Mouse (Mus musculus) hindbrain, embryonic 14.5 days (tissue): Measurements from ENCODE around the gene 1700001P01Rik. TPM values are rescaled to one million over a fixed set of nuclear protein-coding genes. Genes with fewer than 3 reads are reported as not detected.

Experiments
- ATAC-seq: fragments of 200-750 bp; cut with Nextera tagmentation; 2 replicates; pipeline ENCODE4 v1.8.0; 2017; ENCODE audit warnings: moderate number of reproducible peaks, mild to moderate bottlenecking, moderate TSS enrichment, moderate library complexity; ENCODE audit not compliant: low FRiP score
- DNase-seq: peaks from one replicate; pipeline ENCODE4 v3.0.0-alpha.2; 2015; ENCODE audit warnings: low spot score
- H3K27ac ChIP-seq: fragments of 300-500 bp; sonication (generic); 2 replicates; pipeline ENCODE4 v1.5.1; 2014; ENCODE audit warnings: mild to moderate bottlenecking, moderate library complexity
- H3K27me3 ChIP-seq: fragments of 300-500 bp; sonication (generic); 2 replicates; pipeline ENCODE4 v1.6.1; 2014; ENCODE audit warnings: mild to moderate bottlenecking, low read length, mixed read lengths; ENCODE audit not compliant: control insufficient read depth, insufficient read depth
- H3K36me3 ChIP-seq: fragments of 300-500 bp; sonication (generic); replicated peaks from 2 replicates; pipeline ENCODE4 v1.6.1; 2014; ENCODE audit not compliant: control insufficient read depth, insufficient read depth
- H3K4me1 ChIP-seq: fragments of 300-500 bp; sonication (generic); replicated peaks from 2 replicates; pipeline ENCODE4 v1.6.1; 2014; ENCODE audit warnings: antibody characterized with exemption, low read length, mixed read lengths; ENCODE audit not compliant: control insufficient read depth, insufficient read depth
- H3K4me2 ChIP-seq: fragments of 300-500 bp; sonication (generic); replicated peaks from 2 replicates; pipeline ENCODE4 v1.6.1; 2014; ENCODE audit warnings: mild to moderate bottlenecking, moderate library complexity
- H3K4me3 ChIP-seq: fragments of 300-500 bp; sonication (generic); replicated peaks from 2 replicates; pipeline ENCODE4 v1.5.1; 2014; ENCODE audit warnings: mild to moderate bottlenecking, low read length
- H3K9ac ChIP-seq: fragments of 300-500 bp; sonication (generic); 2 replicates; pipeline ENCODE4 v1.6.1; 2014
- H3K9me3 ChIP-seq: fragments of 300-500 bp; sonication (generic); 2 replicates; pipeline ENCODE4 v1.6.1; 2016; ENCODE audit warnings: low read length; ENCODE audit not compliant: control insufficient read depth
- WGBS: fragments of 180-500 bp; shearing (Covaris S2); extraction: QIAGEN DNeasy Blood & Tissue Kit; methylation state at CpG from one replicate; pipeline ENCODE4 v1.1.7; 2014; 5-methylcytosine and 5-hydroxymethylcytosine counted together
- polyA plus RNA-seq: library from polyadenylated mRNA; unstranded; fragments of >200 nt; fragmentation: Nextera tagmentation; extraction: Ambion mirVana; gene quantifications from 2 replicates; pipeline ENCODE4 v1.2.1, GENCODE M21; 2014

The 1700001P01Rik gene
- polyA plus RNA-seq, 1 experiment from 2014 or later: 0.68 TPM

GRCm38 (mm10) chr11:97818571-97818970 is 42.9 kb upstream of the 1700001P01Rik start:
- Histone ChIP-seq H3K4me3 (no peak overlapping the region), H3K4me2 (no peak overlapping the region), H3K27ac (peak overlapping the region; percentile 79), H3K9ac (peak overlapping the region; percentile 31; the same call in 1 of the 2 replicates), H3K27me3 (no peaks in the 10 kb centered on the region), H3K36me3 (peaks cover 92% of the 10 kb centered on the region), H3K4me1 (peaks cover 30% of the 10 kb centered on the region), H3K9me3 (no peaks in the 10 kb centered on the region)
- ATAC-seq: peak; percentile 77; the same call in 1 of the 2 replicates
- peak; percentile 60 for DNase-seq
- 4% methylated on average over 4 of the region's 4 CpGs for WGBS

DNA sequence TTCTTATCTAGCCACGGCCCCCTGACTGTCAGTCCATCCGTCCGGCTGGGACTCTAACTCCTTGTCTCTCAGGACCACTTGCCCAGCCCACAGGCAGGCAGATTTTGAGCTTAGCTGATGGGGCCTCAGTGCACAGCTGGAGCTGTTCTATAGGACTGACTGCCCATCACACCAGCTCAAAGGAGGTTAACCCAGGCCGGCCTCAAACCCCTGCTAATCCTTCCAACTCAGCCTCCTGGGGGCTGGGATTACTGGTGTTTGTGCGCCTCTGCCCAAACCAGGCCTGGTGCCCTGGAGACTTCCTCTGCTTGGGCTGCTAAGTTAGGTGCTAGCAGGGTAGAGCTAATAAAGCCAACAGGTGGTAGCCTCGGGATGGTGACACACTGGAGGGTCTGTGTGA is 42.3 kb upstream of the 1700001P01Rik start:
- Histone ChIP-seq H3K9ac (0 out of 2 replicates have a peak overlapping the region, but pooled peaks have one; percentile 31), H3K4me2 (no peak overlapping the region), H3K4me1 (peaks cover 35% of the 10 kb centered on the region), H3K4me3 (no peak overlapping the region), H3K27me3 (no peaks in the 10 kb centered on the region), H3K36me3 (peaks cover 91% of the 10 kb centered on the region), H3K27ac (peak overlapping the region; percentile 79), H3K9me3 (no peaks in the 10 kb centered on the region)
- WGBS: 44% methylated on average over 6 of the region's 6 CpGs
- ATAC-seq (0 out of 2 replicates have a peak, but pooled peaks have one; percentile 3), DNase-seq (no peak)

DNA sequence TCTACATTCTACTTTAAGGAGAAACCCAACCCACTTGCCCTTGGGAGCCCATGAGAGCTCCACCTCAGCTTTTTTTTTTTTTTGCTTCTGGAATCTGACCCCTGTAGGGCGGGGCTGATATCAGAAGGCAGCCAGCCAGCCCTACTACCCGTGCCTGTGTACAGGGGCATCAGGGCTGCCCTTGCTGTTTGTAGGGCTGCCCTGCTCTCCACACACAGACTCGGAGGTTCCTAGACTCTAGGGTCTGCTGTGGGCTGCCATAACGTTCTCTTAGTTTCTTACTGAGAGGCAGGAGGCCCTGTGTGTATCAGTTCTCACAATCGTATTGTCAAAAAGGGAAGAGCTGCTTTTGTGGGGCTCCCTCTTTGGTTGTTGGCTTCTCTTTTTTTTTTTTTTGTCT is 41.7 kb upstream of the 1700001P01Rik start:
- Histone ChIP-seq H3K9ac (no peak overlapping the region), H3K27me3 (no peaks in the 10 kb centered on the region), H3K9me3 (no peaks in the 10 kb centered on the region), H3K27ac (no peak overlapping the region), H3K4me2 (no peak overlapping the region), H3K4me3 (no peak overlapping the region), H3K4me1 (peaks cover 42% of the 10 kb centered on the region), H3K36me3 (peaks cover 84% of the 10 kb centered on the region)
- DNase-seq (no peak), ATAC-seq (no peak)
- WGBS: 45% methylated on average over 5 of the region's 5 CpGs

DNA sequence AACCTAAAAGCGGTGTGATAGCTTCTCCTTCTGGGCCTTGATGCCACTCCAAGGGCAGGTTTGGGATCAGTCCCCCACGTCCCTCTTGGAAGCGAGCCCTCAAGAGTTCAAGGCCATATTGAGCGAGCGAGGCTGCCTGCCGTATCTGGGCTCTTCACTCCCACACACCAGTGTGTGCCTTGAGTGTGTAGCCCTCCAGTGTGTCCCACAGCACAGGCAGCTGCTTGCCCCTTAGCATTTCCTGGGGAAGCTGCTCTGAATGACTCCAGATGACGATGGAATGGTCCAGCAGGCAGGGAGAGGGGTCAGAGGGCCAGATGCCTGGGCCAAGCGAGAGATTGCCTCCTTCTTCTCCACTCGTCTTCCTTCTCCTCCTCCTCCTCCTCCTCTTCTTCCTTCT is 41.2 kb upstream of the 1700001P01Rik start:
- no peak for DNase-seq
- Histone ChIP-seq H3K27me3 (no peaks in the 10 kb centered on the region), H3K27ac (no peak overlapping the region), H3K4me1 (peaks cover 46% of the 10 kb centered on the region), H3K4me3 (no peak overlapping the region), H3K4me2 (no peak overlapping the region), H3K9me3 (no peaks in the 10 kb centered on the region), H3K9ac (no peak overlapping the region), H3K36me3 (peaks cover 82% of the 10 kb centered on the region)
- no peak for ATAC-seq
- 67% methylated on average over 9 of the region's 9 CpGs for whole genome bisulfite sequencing

- DNase-seq (no peak), ATAC-seq (no peak)
- no peak overlapping the region for H3K27ac ChIP-seq
- H3K4me1 ChIP-seq: peaks cover 54% of the 10 kb centered on the region
- H3K9ac ChIP-seq: no peak overlapping the region
- H3K4me2 ChIP-seq: no peak overlapping the region
- no peaks in the 10 kb centered on the region for H3K9me3 ChIP-seq
- 61% methylated on average over 5 of the region's 5 CpGs for WGBS
- no peaks in the 10 kb centered on the region for H3K27me3 ChIP-seq
- peaks cover 76% of the 10 kb centered on the region for H3K36me3 ChIP-seq
- no peak overlapping the region for H3K4me3 ChIP-seq
Measured at GRCm38 (mm10) chr11:97816176-97816575, 40.5 kb upstream of the 1700001P01Rik start.

DNA sequence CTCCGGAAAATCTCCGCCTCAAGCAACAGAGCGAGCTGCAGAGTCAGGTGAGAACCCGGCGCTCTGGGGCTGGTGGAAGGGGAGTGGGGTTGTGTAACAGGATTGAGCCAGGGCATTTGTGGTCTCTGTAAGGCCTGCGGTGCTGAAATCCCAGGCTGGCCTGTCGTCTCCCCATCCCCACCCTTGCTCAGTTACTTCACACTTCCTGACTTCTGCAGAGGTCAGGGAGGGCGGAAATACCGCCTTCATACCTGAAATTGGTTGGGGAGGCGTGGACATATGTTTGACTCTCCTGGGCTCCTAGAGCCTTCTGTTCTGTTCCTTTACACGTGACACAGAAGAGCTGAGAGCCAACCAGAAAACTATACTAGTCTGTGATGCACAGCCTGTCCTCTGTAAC is 40.0 kb upstream of the 1700001P01Rik start:
- Histone ChIP-seq H3K4me2 (no peak overlapping the region), H3K27me3 (no peaks in the 10 kb centered on the region), H3K9me3 (no peaks in the 10 kb centered on the region), H3K27ac (no peak overlapping the region), H3K4me1 (peaks cover 58% of the 10 kb centered on the region), H3K36me3 (peaks cover 75% of the 10 kb centered on the region), H3K9ac (no peak overlapping the region), H3K4me3 (no peak overlapping the region)
- ATAC-seq (no peak), DNase-seq (no peak)
- WGBS: 82% methylated on average over 11 of the region's 11 CpGs

DNA sequence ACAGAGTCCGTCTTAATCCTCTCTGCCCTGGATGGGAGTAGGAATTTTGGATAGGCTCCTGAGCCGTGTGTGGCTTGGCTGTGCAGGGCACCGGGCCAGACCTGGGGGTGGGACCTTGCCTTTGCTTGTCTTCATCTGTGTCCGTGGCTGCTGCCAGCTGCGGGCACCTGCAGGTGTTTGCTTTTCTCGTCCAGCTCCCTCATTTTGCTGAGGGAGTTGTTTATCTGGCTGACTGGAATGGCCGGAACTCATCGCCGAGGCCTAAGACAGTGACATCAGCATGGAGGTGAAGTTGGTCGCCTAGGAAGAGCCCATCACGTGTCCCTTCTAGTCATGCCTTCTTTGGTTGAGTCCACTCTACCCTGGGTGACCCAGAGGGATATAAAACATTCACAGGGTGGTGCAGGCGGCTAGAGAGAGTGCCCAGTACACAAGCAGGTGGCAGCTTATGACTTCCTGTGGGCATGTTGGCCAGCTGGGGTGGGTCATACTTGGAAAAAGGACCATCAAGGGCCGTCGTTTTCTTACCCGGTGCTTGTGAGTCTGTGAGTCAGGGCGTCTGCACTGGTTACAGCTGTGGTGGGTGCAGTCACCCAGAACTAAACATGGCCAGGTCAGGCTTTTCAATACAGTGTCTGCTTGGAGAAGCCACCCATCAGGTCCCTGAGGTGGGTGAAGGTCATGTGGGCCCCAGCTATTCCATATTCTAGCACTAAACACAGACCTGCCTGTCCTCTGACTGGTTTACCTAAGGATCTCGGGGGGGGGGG is 38.2 kb upstream of the 1700001P01Rik start:
- WGBS: 76% methylated on average over 17 of the region's 17 CpGs
- H3K9ac ChIP-seq: 0 out of 2 replicates have a peak overlapping the region, but pooled peaks have one; percentile 50
- H3K4me2 ChIP-seq: no peak overlapping the region
- peaks cover 70% of the 10 kb centered on the region for H3K36me3 ChIP-seq
- peaks cover 66% of the 10 kb centered on the region for H3K4me1 ChIP-seq
- peak overlapping the region; percentile 95; the same call in 1 of the 2 replicates for H3K27ac ChIP-seq
- DNase-seq (no peak), ATAC-seq (no peak)
- H3K9me3 ChIP-seq: no peaks in the 10 kb centered on the region
- no peak overlapping the region for H3K4me3 ChIP-seq
- no peaks in the 10 kb centered on the region for H3K27me3 ChIP-seq

DNA sequence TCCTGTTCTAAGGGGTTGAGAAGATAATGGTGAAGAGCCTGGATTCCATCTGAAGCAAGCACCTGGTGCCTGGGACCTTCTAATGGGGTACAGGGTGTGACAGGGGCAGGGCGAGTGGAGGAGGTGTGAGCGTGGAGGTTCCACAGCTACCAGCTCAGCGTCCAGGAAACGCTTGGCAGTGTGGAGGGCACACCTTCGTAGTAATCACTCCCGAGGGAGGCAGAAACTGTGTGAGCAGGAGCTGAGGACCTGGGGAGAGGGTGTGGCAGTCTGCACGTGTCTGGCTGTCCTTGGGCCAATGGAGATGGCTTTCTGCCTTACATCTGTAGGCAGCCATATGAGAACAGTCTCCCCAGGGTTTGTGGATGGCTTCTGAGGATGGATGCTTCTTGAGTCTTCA is 37.4 kb upstream of the 1700001P01Rik start:
- no peak for ATAC-seq
- no peaks in the 10 kb centered on the region for H3K9me3 ChIP-seq
- 34% methylated on average over 7 of the region's 7 CpGs for WGBS
- peak overlapping the region; percentile 50 for H3K9ac ChIP-seq
- DNase-seq: no peak
- H3K4me1 ChIP-seq: peaks cover 63% of the 10 kb centered on the region
- peak overlapping the region; percentile 95 for H3K27ac ChIP-seq
- peak overlapping the region; percentile 46 for H3K4me2 ChIP-seq
- no peak overlapping the region for H3K4me3 ChIP-seq
- peaks cover 70% of the 10 kb centered on the region for H3K36me3 ChIP-seq
- no peaks in the 10 kb centered on the region for H3K27me3 ChIP-seq

DNA sequence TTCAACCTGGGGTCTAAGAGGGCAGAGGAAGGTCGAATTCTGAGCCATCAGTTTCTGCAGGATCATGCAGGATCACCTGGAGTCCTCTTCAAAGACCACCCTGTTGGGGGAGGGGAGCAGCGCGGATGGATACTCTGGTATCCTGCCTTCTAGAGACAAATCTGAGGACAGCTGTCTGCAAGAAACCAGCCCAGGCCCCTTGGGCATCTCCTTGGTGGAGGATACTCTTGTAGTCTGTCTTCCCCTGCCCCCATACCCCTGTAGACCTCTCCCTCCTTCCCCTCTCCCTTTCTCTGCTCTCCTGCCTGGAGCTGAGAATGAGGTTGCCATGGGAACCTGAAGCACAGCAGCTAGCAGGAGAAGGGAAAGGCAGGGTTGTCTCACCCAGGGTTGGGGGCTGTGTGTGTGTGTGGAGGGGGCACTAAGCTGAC is 36.8 kb upstream of the 1700001P01Rik start:
- H3K4me1 ChIP-seq: peaks cover 61% of the 10 kb centered on the region
- peak; percentile 84 for ATAC-seq
- WGBS: 13% methylated on average over 3 of the region's 3 CpGs

More for the DNA sequence above, 36.8 kb upstream of the 1700001P01Rik start:
- H3K4me3 ChIP-seq: no peak overlapping the region
- peaks cover 71% of the 10 kb centered on the region for H3K36me3 ChIP-seq
- no peaks in the 10 kb centered on the region for H3K27me3 ChIP-seq
- peak overlapping the region; percentile 95 for H3K27ac ChIP-seq
- H3K4me2 ChIP-seq: peak overlapping the region; percentile 46
- H3K9me3 ChIP-seq: no peaks in the 10 kb centered on the region
- peak overlapping the region; percentile 50 for H3K9ac ChIP-seq
- DNase-seq: peak; percentile 73
